14 mouse cellular contexts compared by ENCODE assay signal in genomic region chr4:125492706-125493105, GRCm38 (mm10). TPM values are rescaled to one million over a fixed set of nuclear protein-coding genes. Genes with fewer than 3 reads are reported as not detected.
A peak's percentile ranks its signal among the peaks of the same experiment; 100 is the strongest.
DNase-seq lines count a peak whose midpoint lies in the region; ATAC-seq and TF ChIP-seq lines count a peak whose summit lies in the region.
"Had no signal": no experiment of that assay in that cellular context is flagged by ENCODE, and none has a peak within 500 bp of the region (broad histone marks: within the 10 kb centered on the region; RNA-seq: fewer than 3 reads in every experiment).

No protein-coding gene starts in this region.

- H3K9ac ChIP-seq in neural tube, embryonic 12.5 days = peak overlapping the region; percentile 83
- H3K9ac ChIP-seq: lung, embryonic 14.5 days had no signal

- ATAC-seq in neural tube, embryonic 12.5 days (ENCODE audit: low FRiP score, low read depth) = no peak
- ATAC-seq: CD4-positive, CD25-positive, alpha-beta regulatory T cell, adult 4 months; Patski had no signal

- intact Hi-C loops in left cerebral cortex, adult 2 months (cut with DNase I) = loop anchor here (5.0 kb wide), 3 partner anchors 175 to 260 kb away; no protein-coding TSS in a partner anchor
- intact Hi-C loops in left cerebral cortex, postnatal 25 days (cut with DNase I) = loop anchor here (5.0 kb wide), 2 partner anchors 210 to 260 kb away; no protein-coding TSS in a partner anchor

- no peaks in the 10 kb centered on the region for H3K36me3 ChIP-seq in forebrain, embryonic 10.5 days (replicated peaks)
- H3K36me3 ChIP-seq in hindbrain, embryonic 10.5 days = no peaks in the 10 kb centered on the region
- H3K36me3 ChIP-seq in neural tube, embryonic 12.5 days = no peaks in the 10 kb centered on the region

- no peak for DNase-seq in left cerebral cortex, adult 2 months (ENCODE audit: extremely low spot score in 1 of 2, low spot score in 2 of 2)
- no peak for DNase-seq in left cerebral cortex, postnatal 25 days (ENCODE audit: low spot score in 2 of 2)
- DNase-seq in forebrain, embryonic 10.5 days (ENCODE audit: extremely low spot score, low spot score) = no peak
- no peak for DNase-seq in hindbrain, embryonic 10.5 days (ENCODE audit: low spot score)
- DNase-seq in frontal cortex, adult 2 months (ENCODE audit: extremely low spot score in 1 of 2, low spot score in 1 of 2) = no peak
- no peak for DNase-seq in layer of hippocampus, postnatal 10 days (ENCODE audit: low spot score in 2 of 2)
- DNase-seq: adrenal gland, adult 8-10 months; cerebellum, adult 11-12 months; heart, adult 2 months; kidney, adult 8-10 months; lung, embryonic 14.5 days had no signal

- H3K27ac ChIP-seq in left cerebral cortex, adult 2 months = peak overlapping the region; percentile 55
- no peak overlapping the region for H3K27ac ChIP-seq in forebrain, embryonic 10.5 days
- peak overlapping the region; percentile 90 for H3K27ac ChIP-seq in hindbrain, embryonic 10.5 days
- H3K27ac ChIP-seq in neural tube, embryonic 12.5 days = no peak overlapping the region
- H3K27ac ChIP-seq: heart, adult 2 months had no signal

- H3K4me3 ChIP-seq in left cerebral cortex, adult 2 months = peak overlapping the region; percentile 55
- H3K4me3 ChIP-seq in forebrain, embryonic 10.5 days = peak overlapping the region; percentile 5; the same call in 1 of the 2 replicates
- peak overlapping the region; percentile 62 for H3K4me3 ChIP-seq in hindbrain, embryonic 10.5 days
- H3K4me3 ChIP-seq in neural tube, embryonic 12.5 days = peak overlapping the region; percentile 55
- H3K4me3 ChIP-seq: heart, adult 2 months had no signal

- peaks cover 86% of the 10 kb centered on the region for H3K4me1 ChIP-seq in forebrain, embryonic 10.5 days
- H3K4me1 ChIP-seq in hindbrain, embryonic 10.5 days (replicated peaks) = peaks cover 92% of the 10 kb centered on the region
- peaks cover 72% of the 10 kb centered on the region for H3K4me1 ChIP-seq in neural tube, embryonic 12.5 days

- WGBS in forebrain, embryonic 10.5 days = 18% methylated on average over 9 of the region's 9 CpGs
- 26% methylated on average over 9 of the region's 9 CpGs for WGBS in hindbrain, embryonic 10.5 days
- 17% methylated on average over 9 of the region's 9 CpGs for WGBS in neural tube, embryonic 12.5 days

- TF ChIP-seq CTCF in left cerebral cortex, adult 2 months (IDR thresholded peaks at IDR 0.05) = no peak

- H3K27me3 ChIP-seq in forebrain, embryonic 10.5 days (ENCODE audit: poor library complexity, severe bottlenecking) = peaks cover 100% of the 10 kb centered on the region
- H3K27me3 ChIP-seq in hindbrain, embryonic 10.5 days (ENCODE audit: insufficient read depth, poor library complexity, severe bottlenecking) = peaks cover 100% of the 10 kb centered on the region
- peaks cover 84% of the 10 kb centered on the region for H3K27me3 ChIP-seq in neural tube, embryonic 12.5 days (replicated peaks)

- no peaks in the 10 kb centered on the region for H3K9me3 ChIP-seq in forebrain, embryonic 10.5 days
- H3K9me3 ChIP-seq in hindbrain, embryonic 10.5 days = no peaks in the 10 kb centered on the region
- H3K9me3 ChIP-seq in neural tube, embryonic 12.5 days = no peaks in the 10 kb centered on the region

- peak overlapping the region; percentile 81 for H3K4me2 ChIP-seq in neural tube, embryonic 12.5 days (replicated peaks)
- H3K4me2 ChIP-seq: lung, embryonic 14.5 days had no signal

RNA-seq across cellular contexts. Expression of gene Grik3, which starts 2.2 kb away (rescaled TPM):
- total RNA-seq in left cerebral cortex, adult 2 months (2021) = 10 to 100 TPM; 42.3 to 45.8 TPM
- 10 to 100 TPM; 43.1 to 43.4 TPM for total RNA-seq in left cerebral cortex, postnatal 25 days (2021)
- polyA plus RNA-seq in forebrain, embryonic 10.5 days (2016; fragmentation: Nextera tagmentation; extraction: Ambion mirVana) = 0.20 and 0.42 TPM in 2 replicates
- 0.80 and 1.1 TPM in 2 replicates for polyA plus RNA-seq in hindbrain, embryonic 10.5 days (2016; fragmentation: Nextera tagmentation; extraction: Ambion mirVana)
- polyA plus RNA-seq in neural tube, embryonic 12.5 days (2016; fragmentation: Nextera tagmentation; extraction: Ambion mirVana) = 3.3 and 3.5 TPM in 2 replicates
- polyA plus RNA-seq in frontal cortex, adult 2 months (2012; rRNA removed) = 37.2 and 40.7 TPM in 2 replicates
- 10 to 100 TPM; 32.8 to 34.5 TPM for total RNA-seq in layer of hippocampus, postnatal 10 days (2021)
- polyA plus RNA-seq: CD4-positive, CD25-positive, alpha-beta regulatory T cell, adult 4 months; lung, embryonic 14.5 days; Patski had no signal

Comparison
In these comparisons a context has a peak if more than half of its experiments do, and no peak if none do; other contexts are left out.
1. H3K27ac ChIP-seq: peak in left cerebral cortex, adult 2 months (single experiment) and hindbrain, embryonic 10.5 days (single experiment); none in forebrain, embryonic 10.5 days (single experiment) and neural tube, embryonic 12.5 days (single experiment).
2. H3K4me3 ChIP-seq: peak in every context shown above with its lines; median percentile 62 in hindbrain, embryonic 10.5 days; 55 in left cerebral cortex, adult 2 months; 55 in neural tube, embryonic 12.5 days; 5 in forebrain, embryonic 10.5 days.